Mouse (Mus musculus) T-helper 1 cell (primary cell): ENCODE results near the gene Zbtb46.

Source experiments
- in situ Hi-C: fragments of 300-600 bp; cut with MboI, MseI; formaldehyde crosslinking; loops from one replicate; pipeline ENCODE4 v1.15.1; 2025; ENCODE audit warnings: high pct_unique_total_duplicates

Gene Zbtb46

GRCm38 (mm10) chr2:181465423-181465822 lies 6.2 kb upstream of the Zbtb46 start:
- in situ Hi-C loops, result no loop called here

DNA sequence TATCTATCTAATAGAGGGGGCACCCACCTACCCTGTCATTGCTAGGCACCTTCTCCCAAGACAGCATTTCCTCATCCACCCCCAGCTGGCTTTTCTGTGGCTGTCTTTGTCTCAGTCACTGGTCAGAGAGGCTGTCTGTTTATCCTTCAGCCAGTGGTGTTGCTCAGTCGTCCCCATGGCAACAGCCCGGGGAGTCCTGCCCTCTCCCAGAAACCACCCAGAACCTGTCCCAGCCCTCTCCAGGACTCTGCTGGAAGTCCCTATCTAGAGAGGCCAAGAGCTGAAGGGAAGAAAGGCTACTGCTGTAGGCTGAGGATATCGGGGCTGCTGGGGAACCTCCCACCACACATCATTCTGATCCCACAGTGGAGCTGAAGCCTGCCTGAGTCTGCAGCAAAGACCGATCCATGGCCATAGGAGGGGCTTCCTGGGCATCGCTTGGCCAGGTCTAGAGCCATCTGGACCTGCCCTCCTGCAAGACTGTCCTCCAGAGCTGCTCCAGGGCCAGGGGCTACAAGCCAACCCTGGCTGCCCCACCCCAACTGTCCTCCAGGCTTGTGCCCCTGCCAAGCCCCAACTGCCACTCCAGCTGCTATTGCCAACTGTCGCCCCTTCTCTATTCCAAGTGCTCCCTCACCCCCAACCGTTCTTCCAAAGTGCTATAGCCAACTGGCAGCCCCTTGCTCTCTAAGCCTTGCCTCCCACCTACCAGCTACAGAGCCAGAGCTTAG lies 3.9 kb upstream of the Zbtb46 start:
- in situ Hi-C loops, result no loop called here

DNA sequence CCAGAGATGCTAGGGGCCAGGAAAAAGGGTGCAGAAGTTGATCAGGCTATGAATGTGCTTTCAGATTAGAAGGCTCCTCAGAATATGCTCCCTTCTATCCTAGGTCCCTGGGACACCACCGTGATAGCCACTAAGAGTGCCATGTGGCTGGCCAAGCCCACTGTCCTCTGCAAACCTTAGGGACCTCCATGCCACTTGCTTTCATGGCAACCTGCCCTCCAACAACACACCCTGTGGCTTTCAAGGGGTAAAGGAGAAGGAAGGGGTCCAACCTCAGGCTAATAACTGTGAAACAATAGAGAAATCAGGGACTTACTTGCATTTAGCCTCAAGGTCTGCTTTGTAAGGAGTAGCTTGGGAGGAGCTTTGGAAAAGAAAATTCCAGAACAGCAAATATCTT lies 3.4 kb upstream of the Zbtb46 start:
- in situ Hi-C loops, result no loop called here

DNA sequence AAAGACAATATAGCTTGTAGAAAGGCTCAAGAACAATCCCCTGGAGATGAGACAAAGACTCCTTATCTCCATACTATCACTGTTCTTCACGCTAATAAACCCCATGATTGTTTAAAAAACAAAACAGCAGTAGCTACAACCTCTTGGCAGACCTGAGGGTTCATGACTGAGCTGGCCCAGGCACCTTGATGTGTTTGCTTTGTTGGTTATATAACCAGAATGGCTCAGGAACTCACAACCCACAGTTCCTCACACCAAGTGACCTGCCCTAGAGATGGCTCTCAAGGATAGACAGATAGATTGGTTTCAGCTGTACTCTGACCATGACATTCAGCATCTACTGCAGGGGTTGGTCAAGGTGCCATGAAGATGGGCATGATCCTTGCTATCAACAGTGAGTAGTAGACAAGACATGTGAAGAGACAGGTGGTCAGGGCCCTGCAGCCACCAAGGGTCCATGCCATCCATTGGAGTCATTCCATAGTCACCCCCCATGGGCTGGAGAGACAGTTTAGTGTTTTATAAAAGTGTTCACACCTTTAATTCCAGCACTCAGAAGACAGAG lies 2.4 kb upstream of the Zbtb46 start:
- in situ Hi-C loops, result no loop called here

DNA sequence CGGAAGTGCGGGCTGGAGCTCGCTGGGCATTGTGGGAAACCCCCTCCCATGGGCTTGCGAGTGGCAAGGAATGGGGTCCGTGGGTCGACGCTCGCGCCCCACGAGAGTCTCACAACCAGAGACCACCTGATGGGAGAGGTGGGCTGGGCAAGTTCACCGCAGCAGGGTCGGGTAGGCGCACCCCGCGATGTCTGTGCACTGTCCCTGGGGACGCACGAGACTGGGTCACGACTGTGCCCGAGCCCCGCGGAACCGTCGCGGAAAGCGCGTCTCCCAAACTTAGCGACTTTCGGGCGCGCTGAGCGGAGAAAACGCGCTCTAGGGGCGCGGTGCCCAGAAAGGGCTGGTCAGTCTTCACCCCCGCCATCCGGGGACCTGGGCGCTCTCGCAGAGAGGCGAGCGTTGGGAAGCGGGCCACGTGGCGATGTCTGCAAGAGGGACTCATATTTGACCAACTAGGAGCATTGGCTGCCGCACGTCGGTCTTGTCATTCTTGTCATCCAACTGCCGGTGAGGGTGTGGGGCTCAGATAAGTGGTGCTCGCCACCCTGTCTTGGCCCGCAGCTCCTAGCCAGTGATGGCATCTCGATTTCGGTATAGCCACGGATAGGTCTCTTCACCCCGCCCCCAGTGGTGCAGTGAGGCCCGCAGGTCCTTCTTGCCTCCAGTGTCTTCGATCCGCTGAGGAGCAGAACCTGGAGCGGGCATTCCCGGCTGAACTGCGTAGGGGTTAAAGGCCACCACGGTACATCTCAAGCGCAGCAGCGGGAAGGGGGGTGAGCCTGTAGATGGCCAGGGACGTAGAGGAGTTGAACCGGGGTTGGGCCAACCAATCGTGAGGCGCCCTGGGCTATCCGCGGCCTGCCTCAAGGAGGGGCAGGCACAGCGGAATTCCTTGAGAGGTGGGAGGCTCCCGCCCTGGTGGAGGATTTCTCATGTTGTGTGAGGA lies 721 bp upstream of the Zbtb46 start:
- in situ Hi-C loops, result loop anchor here (10.0 kb wide), 1 partner anchor 1595 kb away; no protein-coding TSS in a partner anchor

- in situ Hi-C loops, result loop anchor here (10.0 kb wide), 1 partner anchor 1594 kb away; no protein-coding TSS in a partner anchor
These were observed 644 bp downstream of the Zbtb46 start for GRCm38 (mm10) chr2:181458411-181459152.

GRCm38 (mm10) chr2:181457831-181458230 lies 1.4 kb downstream of the Zbtb46 start:
- in situ Hi-C loops, result loop anchor here (10.0 kb wide), 1 partner anchor 1593 kb away; no protein-coding TSS in a partner anchor

DNA sequence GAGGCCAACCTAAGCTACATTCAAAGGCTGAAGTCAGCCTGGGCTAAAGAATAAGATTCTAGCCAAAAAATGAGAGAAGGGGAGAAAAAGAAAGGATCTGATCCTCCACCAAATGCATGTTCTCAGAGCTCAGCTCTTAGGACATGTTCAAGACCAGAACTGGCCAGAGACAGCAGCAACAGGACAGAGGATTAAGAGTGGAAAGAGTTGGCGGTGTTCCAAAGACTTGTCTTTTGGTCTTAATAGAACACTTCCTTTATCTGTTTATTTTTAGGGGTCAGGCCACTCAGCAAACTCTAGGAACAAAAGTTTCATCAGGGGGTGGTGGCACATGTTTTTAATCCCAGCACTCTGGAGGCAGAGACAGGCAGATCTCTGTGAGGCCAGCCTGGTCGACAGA lies 3.3 kb downstream of the Zbtb46 start:
- in situ Hi-C loops, result loop anchor here (10.0 kb wide), 1 partner anchor 1591 kb away; no protein-coding TSS in a partner anchor

GRCm38 (mm10) chr2:181453274-181453673 lies 6.0 kb downstream of the Zbtb46 start:
- in situ Hi-C loops, result loop anchor here (5.0 to 10.0 kb wide), 2 partner anchors 34 to 1588 kb away; no protein-coding TSS in a partner anchor

GRCm38 (mm10) chr2:181452181-181452580 lies 7.0 kb downstream of the Zbtb46 start:
- in situ Hi-C loops, result loop anchor here (5.0 to 10.0 kb wide), 2 partner anchors 35 to 1587 kb away; no protein-coding TSS in a partner anchor

GRCm38 (mm10) chr2:181443016-181443415 lies 16.2 kb downstream of the Zbtb46 start:
- in situ Hi-C loops, result no loop called here

DNA sequence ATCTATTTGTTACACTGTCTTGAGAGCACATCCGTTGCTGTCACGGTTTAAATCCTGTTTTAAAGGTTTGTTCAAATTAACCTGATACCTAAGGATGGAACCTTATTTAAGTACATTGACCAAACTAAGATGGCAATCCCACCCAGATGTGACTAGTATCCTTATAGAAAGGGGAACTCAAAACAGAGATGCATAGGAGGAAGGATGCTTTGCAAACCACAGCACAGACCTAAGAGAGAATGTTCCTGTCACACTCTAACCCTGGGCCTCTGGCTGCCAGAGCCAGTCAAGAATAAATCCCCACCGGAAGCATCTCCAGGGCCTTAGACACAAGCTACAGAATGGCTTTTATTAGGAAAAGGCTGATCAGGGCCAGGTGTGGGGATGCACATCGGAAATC lies 21.1 kb downstream of the Zbtb46 start:
- in situ Hi-C loops, result no loop called here

DNA sequence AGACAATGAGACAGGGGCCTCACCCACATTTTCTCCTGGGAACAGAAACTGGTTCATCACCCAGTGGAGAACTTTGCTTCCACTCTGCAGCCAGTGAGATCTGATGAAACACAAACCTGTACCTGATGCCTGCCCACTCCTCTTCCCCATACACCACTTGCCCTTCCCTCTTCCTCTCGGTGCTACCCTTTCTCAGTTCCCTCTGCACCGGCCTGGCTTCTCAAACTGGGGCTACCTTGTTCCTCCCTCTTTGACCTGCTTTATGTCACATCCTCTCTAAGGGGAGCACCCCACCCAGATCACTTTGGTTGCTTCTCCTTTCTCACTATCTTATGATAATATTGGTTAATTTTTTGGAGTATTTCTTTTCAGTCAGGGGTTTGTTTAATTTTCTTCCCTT lies 23.0 kb downstream of the Zbtb46 start:
- in situ Hi-C loops, result no loop called here

- in situ Hi-C loops, result no loop called here
These were observed 35.4 kb downstream of the Zbtb46 start for GRCm38 (mm10) chr2:181423834-181424233.

DNA sequence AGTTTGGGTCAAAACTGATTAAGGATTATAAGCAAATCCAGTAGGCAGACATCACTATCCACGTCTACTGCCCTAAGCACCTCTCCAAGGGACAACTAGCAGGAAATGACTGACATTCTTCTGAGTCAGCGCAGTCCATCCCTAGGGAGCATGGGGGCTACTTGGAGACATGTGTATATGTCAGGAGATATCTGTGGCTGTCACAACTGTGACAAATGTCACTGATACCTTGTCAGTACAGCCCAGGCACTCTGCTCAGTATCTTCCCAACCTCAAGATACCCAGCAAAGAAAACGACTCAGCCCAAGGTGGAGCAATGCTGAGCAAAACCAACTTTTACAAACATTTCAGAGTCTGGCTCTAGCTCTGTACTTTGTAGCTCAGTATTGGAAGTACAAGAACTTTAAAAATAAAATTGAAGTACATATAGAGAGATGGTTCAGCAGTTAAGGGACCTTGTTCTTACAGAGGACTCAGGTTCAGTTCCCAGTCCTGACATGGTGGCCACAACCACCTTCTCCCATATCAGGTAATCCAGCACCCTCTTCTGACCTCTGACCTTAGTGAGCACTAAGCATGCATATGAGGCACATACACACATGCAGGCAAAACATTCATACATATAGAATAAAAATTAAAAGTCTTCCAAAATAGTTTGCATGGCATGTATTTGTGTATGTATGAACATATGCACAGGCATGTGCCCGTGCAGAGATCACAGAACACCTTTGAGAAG lies 38.2 kb downstream of the Zbtb46 start:
- in situ Hi-C loops, result no loop called here

GRCm38 (mm10) chr2:181420426-181420825 lies 38.8 kb downstream of the Zbtb46 start:
- in situ Hi-C loops, result no loop called here

GRCm38 (mm10) chr2:181419359-181419758 lies 39.9 kb downstream of the Zbtb46 start:
- in situ Hi-C loops, result loop anchor here (5.0 kb wide), 1 partner anchor 68 kb away; no protein-coding TSS in a partner anchor

GRCm38 (mm10) chr2:181415945-181416344 lies 43.3 kb downstream of the Zbtb46 start:
- in situ Hi-C loops, result loop anchor here (5.0 kb wide), 1 partner anchor 71 kb away; no protein-coding TSS in a partner anchor

- in situ Hi-C loops, result no loop called here
These were observed 46.1 kb downstream of the Zbtb46 start for GRCm38 (mm10) chr2:181413141-181413540.

DNA sequence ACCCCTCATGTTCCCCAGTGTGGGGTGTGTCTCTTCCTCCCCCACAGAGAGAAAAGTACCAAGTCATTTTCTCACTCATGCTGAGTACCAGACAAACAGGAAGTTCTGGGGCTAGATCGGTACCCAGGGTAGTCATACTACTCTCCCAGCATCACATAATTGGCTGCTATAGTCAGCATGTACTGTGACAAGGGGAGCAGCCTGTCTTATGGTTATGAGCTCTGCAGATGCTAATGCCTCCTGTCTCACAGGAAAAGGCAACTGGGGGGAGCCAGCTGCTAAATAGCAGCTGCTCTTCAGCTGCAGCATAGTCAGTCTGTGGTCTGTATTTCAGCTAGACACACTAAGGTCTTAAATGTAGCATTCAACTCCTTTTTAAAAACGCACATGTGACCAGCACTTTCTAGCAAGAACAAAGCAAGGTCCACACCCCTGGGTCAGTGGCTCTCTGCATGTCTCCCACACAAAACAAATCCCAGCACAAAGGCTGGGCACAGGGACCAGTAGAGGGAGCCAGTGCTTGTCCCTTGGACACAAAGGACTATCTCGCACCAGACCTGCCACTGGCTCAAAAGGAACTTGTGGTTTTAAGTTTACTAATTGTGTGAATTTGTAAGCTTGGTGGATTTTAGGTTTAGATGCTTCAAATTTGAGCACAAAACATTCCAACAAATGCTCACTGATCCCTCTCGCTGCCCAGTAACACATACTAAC lies 48.3 kb downstream of the Zbtb46 start:
- in situ Hi-C loops, result no loop called here
